Mouse (Mus musculus) forebrain, embryonic 11.5 days (tissue): ENCODE results near the gene Diexf. TPM values are rescaled to one million over a fixed set of nuclear protein-coding genes. Genes with fewer than 3 reads are reported as not detected.

Experiments
- ATAC-seq: fragments of 200-750 bp; cut with Nextera tagmentation; replicated peaks from 2 replicates; pipeline ENCODE4 v1.8.0; 2017; ENCODE audit warnings: moderate TSS enrichment; ENCODE audit not compliant: low FRiP score
- DNase-seq: peaks from one replicate; pipeline ENCODE4 v3.0.0-alpha.2; 2017; ENCODE audit warnings: low spot score
- H3K27ac ChIP-seq: fragments of 300-500 bp; sonication (generic); 2 replicates; pipeline ENCODE4 v1.5.1; 2014; ENCODE audit warnings: low read depth, low read length
- H3K27me3 ChIP-seq: fragments of 300-500 bp; sonication (generic); 2 replicates; pipeline ENCODE4 v1.6.1; 2014; ENCODE audit warnings: mild to moderate bottlenecking, low read length, mixed read lengths; ENCODE audit not compliant: control insufficient read depth, insufficient read depth
- H3K36me3 ChIP-seq: fragments of 300-500 bp; sonication (generic); 2 replicates; pipeline ENCODE4 v1.6.1; 2014; ENCODE audit warnings: mild to moderate bottlenecking, low read length, moderate library complexity, mixed read lengths; ENCODE audit not compliant: control insufficient read depth, insufficient read depth
- H3K4me1 ChIP-seq: fragments of 300-500 bp; sonication (generic); replicated peaks from 2 replicates; pipeline ENCODE4 v1.6.1; 2014; ENCODE audit warnings: low read length, mixed read lengths; ENCODE audit not compliant: control insufficient read depth, insufficient read depth
- H3K4me2 ChIP-seq: fragments of 300-500 bp; sonication (generic); 2 replicates; pipeline ENCODE4 v1.6.1; 2014; ENCODE audit warnings: low read depth, mild to moderate bottlenecking, low read length, moderate library complexity, mixed read lengths; ENCODE audit not compliant: severe bottlenecking
- H3K4me3 ChIP-seq: fragments of 300-500 bp; sonication (generic); 2 replicates; pipeline ENCODE4 v1.5.1; 2014; ENCODE audit warnings: low read depth, low read length
- H3K9ac ChIP-seq: fragments of 300-500 bp; sonication (generic); 2 replicates; pipeline ENCODE4 v1.6.1; 2014; ENCODE audit warnings: low read length
- H3K9me3 ChIP-seq: fragments of 300-500 bp; sonication (generic); 2 replicates; pipeline ENCODE4 v1.6.1; 2016; ENCODE audit warnings: low read length, mixed read lengths; ENCODE audit not compliant: control insufficient read depth
- WGBS: fragments of 180-500 bp; shearing (Covaris S2); extraction: QIAGEN DNeasy Blood & Tissue Kit; methylation state at CpG from one replicate; pipeline ENCODE4 v1.1.7; 2014; 5-methylcytosine and 5-hydroxymethylcytosine counted together
- polyA plus RNA-seq: library from polyadenylated mRNA; unstranded; fragments of >200 nt; fragmentation: Nextera tagmentation; extraction: Ambion mirVana; gene quantifications from 2 replicates; pipeline ENCODE4 v1.2.1, GENCODE M21; 2014

The Diexf gene
- polyA plus RNA-seq, 1 experiment from 2014 or later = 13.2 TPM

GRCm38 (mm10) chr1:193159613-193160012, 29.5 kb upstream of the Diexf start:
- Histone ChIP-seq H3K9me3 (no peaks in the 10 kb centered on the region), H3K27ac (no peak overlapping the region), H3K4me1 (peaks cover 7% of the 10 kb centered on the region; the same call in 1 of the 2 replicates), H3K4me3 (no peak overlapping the region), H3K27me3 (peaks cover 3% of the 10 kb centered on the region; the same call in 1 of the 2 replicates), H3K4me2 (no peak overlapping the region), H3K9ac (no peak overlapping the region), H3K36me3 (no peaks in the 10 kb centered on the region)
- DNase-seq (no peak), ATAC-seq (no peak)
- WGBS = 44% methylated on average over 1 of the region's 1 CpGs

- no peak overlapping the region for H3K4me3 ChIP-seq
- H3K27ac ChIP-seq = no peak overlapping the region
- H3K27me3 ChIP-seq = peaks cover 7% of the 10 kb centered on the region
- H3K9me3 ChIP-seq = no peaks in the 10 kb centered on the region
- WGBS = 76% methylated on average over 3 of the region's 3 CpGs
- H3K9ac ChIP-seq = no peak overlapping the region
- H3K4me2 ChIP-seq = no peak overlapping the region
- H3K36me3 ChIP-seq = no peaks in the 10 kb centered on the region
- ATAC-seq (no peak), DNase-seq (no peak)
- peaks cover 7% of the 10 kb centered on the region; the same call in 1 of the 2 replicates for H3K4me1 ChIP-seq
These were observed 29.1 kb upstream of the Diexf start for GRCm38 (mm10) chr1:193159163-193159562.

GRCm38 (mm10) chr1:193157111-193157492, 27.0 kb upstream of the Diexf start:
- Histone ChIP-seq H3K27me3 (peaks cover 27% of the 10 kb centered on the region), H3K9me3 (no peaks in the 10 kb centered on the region), H3K36me3 (no peaks in the 10 kb centered on the region), H3K27ac (no peak overlapping the region), H3K4me2 (no peak overlapping the region), H3K4me1 (peaks cover 11% of the 10 kb centered on the region), H3K9ac (no peak overlapping the region), H3K4me3 (no peak overlapping the region)
- WGBS = 76% methylated on average over 8 of the region's 8 CpGs
- no peak for DNase-seq
- ATAC-seq = no peak

- no peak for ATAC-seq
- 78% methylated on average over 15 of the region's 15 CpGs for WGBS
- Histone ChIP-seq H3K9ac (no peak overlapping the region), H3K9me3 (no peaks in the 10 kb centered on the region), H3K27me3 (peaks cover 30% of the 10 kb centered on the region), H3K4me2 (no peak overlapping the region), H3K27ac (no peak overlapping the region), H3K4me1 (peaks cover 11% of the 10 kb centered on the region), H3K4me3 (no peak overlapping the region), H3K36me3 (no peaks in the 10 kb centered on the region)
- no peak for DNase-seq
These were observed 26.4 kb upstream of the Diexf start for GRCm38 (mm10) chr1:193156316-193157110.

GRCm38 (mm10) chr1:193153561-193153960, 23.5 kb upstream of the Diexf start:
- Histone ChIP-seq H3K4me2 (peak overlapping the region; percentile 50; the same call in 1 of the 2 replicates), H3K4me1 (peaks cover 4% of the 10 kb centered on the region), H3K27ac (no peak overlapping the region), H3K27me3 (peaks cover 30% of the 10 kb centered on the region), H3K36me3 (no peaks in the 10 kb centered on the region), H3K4me3 (peak overlapping the region; percentile 23; the same call in 1 of the 2 replicates), H3K9me3 (no peaks in the 10 kb centered on the region), H3K9ac (no peak overlapping the region)
- 16% methylated on average over 16 of the region's 16 CpGs for WGBS
- ATAC-seq = peak; percentile 8; the same call in 1 of the 2 replicates
- no peak for DNase-seq

- H3K9ac ChIP-seq = no peak within 1 kb of the TSS; the same call in 1 of the 2 replicates
- H3K9me3 ChIP-seq = no peaks in the 10 kb centered on the region
- DNase-seq = peak; percentile 76
- under 1% methylated on average over 30 of the region's 30 CpGs for WGBS
- H3K27me3 ChIP-seq = peaks cover 30% of the 10 kb centered on the region
- H3K36me3 ChIP-seq = no peaks in the 10 kb centered on the region
- H3K27ac ChIP-seq = no peak within 1 kb of the TSS
- H3K4me1 ChIP-seq = peaks cover 4% of the 10 kb centered on the region
- peak within 1 kb of the TSS; percentile 23 for H3K4me3 ChIP-seq
- H3K4me2 ChIP-seq = peak within 1 kb of the TSS; percentile 50
- ATAC-seq = peak; percentile 89
These were observed 22.8 kb upstream of the Diexf start, which contains the start of gene Irf6 for GRCm38 (mm10) chr1:193152872-193153271. TSS of gene Irf6 (plus strand) at chr1:193153111.

- H3K27me3 ChIP-seq = peaks cover 30% of the 10 kb centered on the region
- ATAC-seq (no peak), DNase-seq (no peak)
- H3K4me1 ChIP-seq = peaks cover 4% of the 10 kb centered on the region
- 56% methylated on average over 7 of the region's 7 CpGs for WGBS
- no peaks in the 10 kb centered on the region for H3K9me3 ChIP-seq
- no peak overlapping the region for H3K27ac ChIP-seq
- no peak overlapping the region for H3K4me3 ChIP-seq
- no peak overlapping the region for H3K4me2 ChIP-seq
- H3K36me3 ChIP-seq = no peaks in the 10 kb centered on the region
- H3K9ac ChIP-seq = no peak overlapping the region
These were observed 21.1 kb upstream of the Diexf start for GRCm38 (mm10) chr1:193151134-193151533.

GRCm38 (mm10) chr1:193149231-193149630, 19.2 kb upstream of the Diexf start:
- DNase-seq (no peak), ATAC-seq (no peak)
- no peak overlapping the region for H3K9ac ChIP-seq
- H3K27ac ChIP-seq = no peak overlapping the region
- no peak overlapping the region for H3K4me3 ChIP-seq
- H3K4me1 ChIP-seq = peaks cover 4% of the 10 kb centered on the region
- H3K27me3 ChIP-seq = peaks cover 24% of the 10 kb centered on the region
- H3K36me3 ChIP-seq = no peaks in the 10 kb centered on the region
- no peaks in the 10 kb centered on the region for H3K9me3 ChIP-seq
- no peak overlapping the region for H3K4me2 ChIP-seq
- 79% methylated on average over 3 of the region's 3 CpGs for WGBS

- Histone ChIP-seq H3K9ac (no peak overlapping the region), H3K4me3 (no peak overlapping the region), H3K9me3 (no peaks in the 10 kb centered on the region), H3K27me3 (no peaks in the 10 kb centered on the region; the same call in 1 of the 2 replicates), H3K4me2 (no peak overlapping the region), H3K36me3 (no peaks in the 10 kb centered on the region), H3K4me1 (no peaks in the 10 kb centered on the region), H3K27ac (no peak overlapping the region)
- WGBS = 92% methylated on average over 1 of the region's 1 CpGs
- ATAC-seq (no peak), DNase-seq (no peak)
These were observed 16.3 kb upstream of the Diexf start for GRCm38 (mm10) chr1:193146416-193146815.
